Mouse (Mus musculus) heart, postnatal 14 days (tissue): Measurements from ENCODE around the gene Atp1b3. TPM values are rescaled to one million over a fixed set of nuclear protein-coding genes. Genes with fewer than 3 reads are reported as not detected.
"Not testable (repeated sequence)": the region's sequence is repeated elsewhere in the genome, so short reads cannot be mapped to it uniquely, and the experiment has no call there.

Experiments used
- DNase-seq, 2 experiments: peaks; one replicate each; pipeline ENCODE4 v3.0.0; 2021 to 2022
- intact Hi-C: fragments of 180-260 bp; cut with DNase I; formaldehyde crosslinking; loops from one replicate; pipeline ENCODE4 v1.15.1; 2025
- total RNA-seq, 2 experiments: library from RNA; stranded (reverse); gene quantifications; 2 replicates each; pipeline ENCODE4 v1.2.3; 2021

Gene Atp1b3
- total RNA-seq, 2 experiments from 2014 or later: 70.8 to 72.2 TPM

DNA sequence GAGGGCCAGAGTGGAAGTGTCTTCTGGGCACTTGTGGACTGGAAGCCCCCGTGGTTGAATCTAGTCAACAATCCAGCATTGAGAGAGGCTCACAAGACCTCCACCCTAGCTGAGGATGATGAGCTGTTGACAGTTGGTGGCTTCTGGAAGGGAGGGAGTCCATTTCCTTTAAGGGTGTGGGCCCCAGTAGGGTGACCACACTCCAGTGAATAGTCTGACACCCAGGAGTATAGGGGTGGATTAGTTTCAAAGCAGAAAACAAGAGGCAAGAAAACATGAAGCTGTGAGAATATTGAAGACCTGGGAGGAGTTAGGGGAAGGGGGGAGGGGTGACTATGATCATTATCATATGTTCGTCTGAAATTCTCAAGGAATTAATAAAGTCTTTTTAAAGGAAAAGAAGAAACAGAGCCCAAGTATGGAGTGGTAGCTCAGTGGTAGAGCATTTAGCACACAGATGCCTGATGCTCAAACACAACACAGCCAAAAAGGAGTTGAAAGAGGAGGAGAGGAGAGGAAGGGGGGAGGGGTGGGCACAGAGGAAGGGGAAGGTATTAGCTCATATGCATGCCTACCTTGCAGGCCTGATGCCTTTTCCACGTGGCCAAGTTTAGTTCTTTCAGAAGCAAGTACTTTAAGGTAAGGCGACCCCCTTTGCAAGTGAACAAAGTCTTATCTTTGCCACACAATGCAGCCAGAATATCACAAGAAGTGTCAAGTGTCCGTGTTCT, 5.6 kb upstream of the Atp1b3 start:
- no peak for DNase-seq
- intact Hi-C loops: no loop called here

DNA sequence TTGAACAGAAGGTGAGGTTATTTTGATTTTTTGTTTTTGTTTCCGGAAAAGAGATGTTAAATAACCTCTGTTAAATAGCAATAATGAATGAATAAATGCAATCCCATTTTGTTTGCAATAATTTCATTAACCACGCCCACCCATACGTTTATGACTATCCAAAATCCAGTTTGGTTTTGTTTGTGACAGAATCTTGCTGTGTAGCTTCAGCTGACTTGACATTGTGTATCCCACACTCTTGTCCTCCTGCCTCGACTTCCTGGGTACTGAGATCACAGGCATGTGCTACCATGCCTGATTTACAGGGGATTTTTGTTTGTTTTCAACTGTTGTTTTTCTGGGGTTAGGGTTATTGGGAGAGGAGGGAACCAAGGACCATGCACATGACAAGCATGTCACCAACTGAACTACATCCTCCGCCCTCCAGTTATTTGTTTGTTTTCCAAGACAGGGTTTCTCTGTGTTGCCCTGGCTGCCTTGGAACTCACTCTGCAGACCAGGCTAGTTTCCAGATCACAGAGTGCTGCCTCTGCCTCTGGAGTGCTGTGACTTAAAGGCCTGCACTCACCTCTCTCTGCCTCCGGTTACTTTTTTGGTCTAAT, 1.1 kb upstream of the Atp1b3 start:
- intact Hi-C loops: no loop called here
- DNase-seq: no peak

GRCm38 (mm10) chr9:96363581-96364140, 581 bp downstream of the Atp1b3 start:
- intact Hi-C loops: loop anchor here (5.0 kb wide), 1 partner anchor 114 kb away; the partner anchor contains the start of gene Rnf7
- DNase-seq: peak; percentile 76 to 80

DNA sequence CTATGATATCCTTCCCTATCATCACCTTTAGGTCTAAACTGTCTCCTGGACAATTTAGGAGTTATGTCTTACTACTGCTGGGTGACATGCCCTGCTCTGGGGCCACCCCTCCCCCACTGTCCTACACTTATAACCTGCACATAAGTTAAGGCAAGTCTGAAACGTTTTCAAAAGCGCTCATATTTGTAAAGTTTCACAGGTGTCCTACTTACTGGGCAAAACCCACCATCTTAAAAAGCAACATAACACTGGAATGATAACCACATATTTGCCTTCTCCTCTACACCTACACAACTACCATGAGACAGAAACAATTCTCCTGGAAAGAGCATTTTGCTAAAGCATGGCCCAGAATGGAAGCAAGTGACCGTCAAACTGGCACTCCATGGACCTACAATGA, 4.2 kb downstream of the Atp1b3 start:
- intact Hi-C loops: loop anchor here (5.0 kb wide), 1 partner anchor 117 kb away; the partner anchor contains the start of gene Rnf7
- no peak for DNase-seq

DNA sequence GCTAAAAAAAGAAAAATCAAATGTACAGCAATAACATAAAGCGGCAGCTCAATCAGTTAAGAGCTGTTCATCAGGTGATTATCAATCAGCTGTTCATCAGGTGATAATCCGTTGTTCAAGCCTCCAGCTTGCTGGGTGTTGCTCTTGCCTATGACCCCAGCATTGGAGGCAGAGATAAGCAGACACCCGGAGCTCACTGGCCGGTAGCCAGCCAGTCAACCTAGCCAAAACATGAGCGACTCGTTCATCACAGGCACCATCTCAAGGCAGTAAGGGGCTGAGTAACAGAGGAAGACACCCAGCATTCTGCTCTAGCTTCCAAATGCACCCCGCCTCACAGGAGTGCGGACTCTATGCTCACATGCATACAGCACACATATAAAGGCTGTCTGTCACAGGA, 10.4 kb downstream of the Atp1b3 start:
- peak; percentile 47 to 64 for DNase-seq
- intact Hi-C loops: loop anchor here (5.0 kb wide), 1 partner anchor 84 kb away; no protein-coding TSS in a partner anchor

DNA sequence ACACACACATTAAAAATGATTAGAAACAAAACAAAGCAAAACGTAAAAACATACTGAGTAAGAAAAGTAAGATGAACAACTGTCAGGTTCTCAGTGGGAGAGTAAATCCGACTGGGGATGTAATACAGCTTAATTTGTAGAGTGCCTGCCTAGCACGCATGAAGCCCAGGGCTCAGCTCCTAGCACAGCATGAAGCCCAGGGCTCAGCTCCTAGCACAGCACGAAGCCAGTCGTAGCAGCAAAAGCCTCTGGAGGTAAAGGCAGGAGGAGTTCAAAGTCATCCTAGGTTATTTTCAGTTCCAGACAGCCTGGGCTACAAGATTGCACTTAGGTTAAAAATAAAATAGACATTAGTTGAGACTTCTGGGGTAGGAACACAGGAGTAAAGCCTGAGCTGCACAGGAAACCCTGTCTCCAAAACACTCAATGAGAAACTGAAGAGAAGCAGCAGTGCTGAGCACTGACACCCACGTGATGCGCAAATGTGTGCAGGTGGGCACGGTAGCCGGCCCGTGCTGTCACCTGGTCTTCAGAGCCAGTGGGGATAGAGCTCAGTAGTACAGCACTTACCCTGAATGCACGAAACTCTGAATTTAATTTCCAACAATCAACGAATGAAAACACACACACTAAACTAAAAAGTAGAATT, 11.0 kb downstream of the Atp1b3 start:
- intact Hi-C loops: loop anchor here (5.0 kb wide), 1 partner anchor 84 kb away; no protein-coding TSS in a partner anchor
- no peak for DNase-seq

- intact Hi-C loops: loop anchor here (5.0 kb wide), 1 partner anchor 86 kb away; no protein-coding TSS in a partner anchor
- not testable (repeated sequence) for DNase-seq
Measured at GRCm38 (mm10) chr9:96351771-96352170, 12.5 kb downstream of the Atp1b3 start.

DNA sequence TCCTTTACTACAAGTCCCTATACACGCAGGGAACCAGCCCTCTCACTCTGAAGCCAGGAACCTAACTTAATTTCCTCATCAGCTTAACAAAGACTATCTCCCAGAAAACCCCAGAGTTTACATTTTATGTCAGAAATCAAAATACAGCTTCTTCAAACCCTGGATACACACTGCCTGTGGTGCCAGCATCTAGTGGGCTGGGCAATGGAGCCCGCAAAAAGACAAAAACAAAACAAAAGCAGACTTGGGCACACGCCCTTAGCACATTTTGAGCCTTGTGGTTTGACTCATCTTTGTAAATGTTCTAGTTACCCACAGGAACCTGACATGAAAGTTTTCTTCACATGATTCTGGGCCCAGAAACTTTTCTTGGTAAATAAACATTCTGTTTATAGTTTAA, 13.8 kb downstream of the Atp1b3 start:
- intact Hi-C loops: loop anchor here (1.0 to 5.0 kb wide), 2 partner anchors 87 to 142 kb away; no protein-coding TSS in a partner anchor

DNA sequence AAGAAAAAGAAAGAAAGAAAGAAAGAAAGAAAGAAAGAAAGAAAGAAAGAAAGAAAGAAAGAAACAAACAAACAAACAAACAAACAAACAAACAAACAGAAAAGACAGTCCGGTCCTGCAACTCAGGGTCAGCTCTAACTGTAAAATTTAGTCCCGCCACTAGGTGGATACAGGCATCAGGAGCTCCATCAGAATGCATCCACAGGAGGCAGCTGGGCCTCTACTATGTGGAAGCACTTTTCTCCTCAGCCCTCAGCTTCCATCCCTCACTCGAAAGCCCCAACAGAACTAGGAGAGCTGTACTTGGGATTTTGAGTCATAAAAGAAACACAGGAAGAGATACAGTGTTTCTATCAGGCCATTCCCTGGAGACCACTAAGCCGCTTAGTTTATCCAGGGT, 14.2 kb downstream of the Atp1b3 start:
- intact Hi-C loops: loop anchor here (1.0 to 5.0 kb wide), 2 partner anchors 87 to 142 kb away; no protein-coding TSS in a partner anchor
- peak; percentile 63 to 77 for DNase-seq

More for the DNA sequence above, 13.8 kb downstream of the Atp1b3 start:
- DNase-seq: no peak

DNA sequence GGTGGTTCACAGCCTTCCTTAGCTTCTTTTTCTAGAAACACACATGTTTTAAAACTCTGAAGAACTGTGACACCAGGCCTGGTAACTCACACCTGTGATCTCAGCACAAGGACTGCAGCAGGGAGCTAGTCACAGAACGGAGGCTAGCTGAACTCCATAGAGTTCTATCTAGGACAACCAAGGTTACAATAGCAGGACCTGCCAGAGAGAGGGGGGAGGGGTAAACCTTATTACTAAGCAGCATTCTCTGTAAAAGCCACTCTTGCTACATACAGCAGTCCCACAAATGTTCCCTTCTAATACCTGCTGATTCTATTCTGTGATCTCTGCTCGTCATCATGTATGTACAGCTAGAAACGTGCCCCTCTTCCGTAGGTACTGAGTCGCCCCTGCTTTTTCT, 15.4 kb downstream of the Atp1b3 start:
- peak in 1 of 2 experiments; percentile 17 for DNase-seq
- intact Hi-C loops: no loop called here

DNA sequence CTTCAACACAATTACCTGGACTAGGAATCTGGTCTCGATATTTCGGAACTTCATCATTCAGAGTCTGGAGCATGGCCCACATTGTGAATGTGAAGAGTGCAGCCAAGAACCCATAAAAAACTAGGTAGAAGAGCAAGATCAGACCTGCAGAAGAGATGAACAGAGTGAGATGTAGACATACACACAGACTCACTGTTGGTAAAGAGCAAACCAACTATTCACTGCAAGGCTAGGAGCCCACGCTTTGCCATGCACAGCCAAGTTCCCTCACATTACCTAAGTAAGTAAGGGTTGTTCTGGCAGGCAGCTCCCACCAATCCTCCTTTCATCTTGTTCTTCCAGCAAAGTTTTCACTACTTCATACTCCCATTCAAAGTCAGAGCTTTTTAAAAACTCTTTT, 18.5 kb downstream of the Atp1b3 start:
- intact Hi-C loops: no loop called here
- no peak for DNase-seq

DNA sequence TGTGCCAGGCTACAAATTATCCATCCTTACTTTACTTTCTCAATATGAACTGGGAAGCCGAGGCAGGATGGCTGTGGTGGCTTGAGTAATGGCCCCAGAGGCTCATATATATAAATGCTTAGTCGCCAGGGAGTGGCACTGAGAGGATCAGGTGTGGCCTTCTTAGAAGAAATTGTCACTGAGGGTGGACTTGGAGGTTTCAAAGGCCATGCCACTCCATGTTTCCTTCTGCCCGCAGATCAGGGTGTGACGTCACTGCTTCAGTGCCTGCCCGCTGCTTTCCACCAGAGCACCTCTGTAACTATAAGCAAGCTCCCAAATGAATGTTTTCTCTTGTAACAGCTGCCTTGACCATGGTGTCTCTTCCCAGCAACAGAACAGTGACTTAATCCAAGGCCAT, 33.1 kb downstream of the Atp1b3 start:
- DNase-seq: no peak
- intact Hi-C loops: no loop called here

DNA sequence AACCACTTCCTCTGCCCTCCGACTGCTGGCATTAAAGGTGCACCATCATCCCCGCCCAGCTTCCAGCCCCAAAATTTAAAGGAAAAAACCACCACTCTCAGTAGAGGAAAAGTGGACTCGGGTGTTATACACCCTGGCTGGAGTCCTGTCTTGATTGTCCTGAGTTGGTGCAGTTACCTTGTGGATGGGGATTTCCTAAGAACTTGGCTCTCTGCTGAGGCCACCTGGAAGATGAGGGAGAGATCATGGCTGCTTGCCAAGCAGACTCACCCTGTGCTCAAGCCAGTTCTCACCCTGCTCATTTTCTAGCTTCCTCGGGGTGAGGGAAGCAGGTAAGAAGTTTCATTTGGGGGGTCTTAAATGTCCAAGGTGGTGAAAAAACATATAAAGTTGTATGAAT, 36.0 kb downstream of the Atp1b3 start:
- no peak for DNase-seq
- intact Hi-C loops: no loop called here

DNA sequence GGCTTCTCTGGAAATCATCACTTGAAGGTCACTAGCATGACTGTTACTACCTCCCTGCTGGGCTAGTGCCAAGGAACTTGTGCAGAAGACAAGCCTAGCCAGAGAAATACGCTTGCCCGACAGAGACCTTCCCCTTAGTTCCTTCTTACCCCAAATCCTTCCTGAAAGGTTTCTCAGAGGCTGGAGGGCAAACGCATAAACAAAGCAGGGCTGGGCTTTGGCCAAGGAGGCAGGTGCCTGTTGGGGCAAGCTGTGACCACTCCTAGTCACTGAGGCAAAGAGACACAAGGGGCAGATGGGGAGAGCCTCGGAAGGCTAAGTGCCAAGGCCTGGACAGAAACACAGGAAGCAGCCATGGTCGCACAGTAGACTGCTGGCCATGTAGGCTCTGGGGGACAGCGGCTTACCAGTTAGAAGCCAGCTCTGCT, 37.7 kb downstream of the Atp1b3 start:
- intact Hi-C loops: no loop called here
- DNase-seq: peak; percentile 47 to 58

DNA sequence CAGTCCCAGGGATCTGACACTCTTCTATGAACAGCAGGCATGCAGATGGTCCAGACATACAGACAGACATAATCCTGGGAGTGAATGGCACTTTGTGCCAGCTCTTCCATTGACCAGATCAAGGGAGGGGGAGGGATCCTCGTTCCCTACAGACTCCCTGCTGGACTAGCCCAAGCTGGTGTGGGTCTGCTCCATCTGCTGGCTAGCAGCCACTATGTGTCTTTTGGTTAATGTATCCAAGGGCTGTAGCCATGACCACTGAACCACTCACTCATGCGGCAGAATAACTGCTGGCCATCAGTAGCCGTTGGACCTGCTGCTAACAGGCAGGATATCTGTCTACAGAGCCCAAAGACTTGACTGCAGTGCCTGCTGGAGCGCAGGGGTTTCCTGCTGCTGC, 39.7 kb downstream of the Atp1b3 start:
- DNase-seq: no peak

DNA sequence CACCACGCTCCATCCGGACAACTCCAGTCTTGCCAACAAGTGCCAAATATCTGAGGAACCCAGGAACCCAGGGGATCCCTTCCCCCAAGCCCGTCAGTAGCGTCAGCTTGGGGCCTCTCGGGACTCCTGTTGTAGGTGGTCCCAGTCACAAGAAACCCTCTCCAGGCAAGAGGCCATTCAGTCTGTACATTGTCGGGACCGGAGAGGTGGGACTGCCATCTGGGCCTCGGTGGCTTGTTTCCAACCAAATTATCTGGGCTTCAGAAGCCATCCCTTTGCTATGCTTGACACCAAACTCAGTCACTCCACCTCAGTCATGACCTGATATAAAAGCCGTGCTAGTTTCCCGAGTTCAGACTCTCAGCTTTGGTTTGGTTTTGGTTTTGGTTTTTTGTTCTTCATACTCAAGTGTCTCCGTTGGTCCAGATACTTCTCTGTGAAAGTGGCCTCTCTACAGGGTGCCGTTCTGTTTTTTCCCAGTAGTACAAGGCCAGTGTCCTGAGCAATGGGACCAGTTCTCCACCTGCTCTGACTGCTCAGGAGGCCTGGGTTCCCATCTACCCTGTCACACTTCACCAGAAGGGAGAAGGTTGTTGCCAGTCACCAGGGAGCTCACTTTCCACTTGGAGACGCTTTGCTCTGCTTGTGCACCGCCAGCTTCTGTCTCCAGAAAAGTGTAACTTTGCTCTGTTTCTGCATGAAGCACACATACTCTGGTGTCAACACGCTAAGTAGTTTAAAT, 41.7 kb downstream of the Atp1b3 start:
- no peak for DNase-seq
- intact Hi-C loops: no loop called here

More for the DNA sequence above, 39.7 kb downstream of the Atp1b3 start:
- intact Hi-C loops: no loop called here

DNA sequence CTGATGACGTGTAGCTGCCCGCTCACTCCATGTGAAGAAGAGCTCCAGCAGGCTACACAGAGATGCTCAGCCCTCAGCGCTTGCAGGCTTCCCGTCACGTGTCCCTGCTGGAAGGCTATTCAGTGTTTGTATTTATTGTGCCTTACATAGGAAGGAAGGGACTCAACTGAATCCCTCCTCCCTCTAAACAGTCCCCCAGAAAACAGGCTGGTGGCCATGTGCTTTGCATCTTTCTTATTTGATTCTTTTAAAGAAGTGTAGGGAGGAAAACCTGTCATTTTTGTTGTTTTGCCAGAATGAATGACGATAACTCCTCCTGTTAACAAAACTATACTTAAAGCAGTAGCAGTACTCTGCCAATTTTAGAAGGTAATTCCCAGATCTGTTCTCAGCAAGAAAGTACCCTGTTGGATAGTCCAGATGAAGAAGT, 43.7 kb downstream of the Atp1b3 start:
- intact Hi-C loops: no loop called here

DNA sequence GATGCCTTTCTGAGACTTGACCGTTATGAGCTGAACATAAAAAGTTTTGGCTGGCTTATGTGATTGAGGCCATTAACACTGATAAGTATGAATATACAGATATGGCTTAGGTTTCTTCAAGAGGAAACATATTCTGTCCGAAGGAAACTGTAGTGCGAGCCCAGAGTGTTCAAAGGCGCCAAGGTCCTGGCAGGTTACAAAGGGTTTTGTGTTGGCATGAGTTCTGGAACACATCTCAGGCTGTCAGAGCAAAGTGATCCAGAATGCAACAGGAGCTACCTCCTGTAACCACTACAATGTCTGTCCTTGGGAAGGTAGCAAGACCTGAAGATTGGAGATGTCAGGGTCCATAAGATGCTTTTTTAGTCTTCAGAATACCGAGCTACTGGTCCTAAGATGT, 44.9 kb downstream of the Atp1b3 start:
- no peak for DNase-seq
- intact Hi-C loops: no loop called here

More for the DNA sequence above, 43.7 kb downstream of the Atp1b3 start:
- no peak for DNase-seq

DNA sequence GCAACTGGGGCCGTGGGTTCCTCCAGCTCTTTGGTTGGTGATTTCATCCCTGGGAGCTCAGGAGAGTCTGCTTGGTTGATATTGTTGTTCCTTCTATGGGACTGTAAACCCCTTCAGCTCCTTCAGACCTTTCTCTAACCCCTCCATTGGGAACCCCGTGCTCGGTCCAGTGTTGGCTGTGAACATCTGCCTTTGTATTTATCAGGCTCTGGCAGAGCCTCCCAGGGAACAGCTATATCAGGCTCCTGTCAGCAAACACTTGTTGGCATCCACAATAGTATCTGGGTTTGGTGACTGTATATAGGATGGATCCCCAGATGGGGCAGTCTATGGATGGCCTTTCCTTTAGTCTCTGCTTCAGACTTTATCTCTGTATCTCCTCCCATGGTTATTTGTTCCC, 52.2 kb downstream of the Atp1b3 start:
- intact Hi-C loops: no loop called here
- DNase-seq: no peak

- intact Hi-C loops: no loop called here
- DNase-seq: no peak
Measured at GRCm38 (mm10) chr9:96308816-96309215, 55.4 kb downstream of the Atp1b3 start.
